Mouse (Mus musculus) cerebellum, adult 2 months (tissue): ENCODE measurements around the gene Dap3.

Source experiments
- CTCF ChIP-seq: fragments of 200-500 bp; IDR thresholded peaks from 2 replicates; pipeline ENCODE4 v1.5.1; 2011; ENCODE audit warnings: low read depth, mild to moderate bottlenecking, control low read depth, low read length, moderate library complexity, borderline replicate concordance; ENCODE audit not compliant: insufficient read depth
- POLR2A ChIP-seq: fragments of 200-500 bp; IDR thresholded peaks from 2 replicates; pipeline ENCODE4 v1.6.1; 2011; ENCODE audit warnings: low read length, control low read depth, borderline replicate concordance; ENCODE audit not compliant: insufficient read depth

- TF ChIP-seq POLR2A (no peak), CTCF (no peak)
Observed at GRCm38 (mm10) chr3:88951327-88951800, 383 bp upstream of the Dap3 start.
